Mouse (Mus musculus) B cell, adult 62 days (primary cell): ENCODE data around the gene Il17ra. TPM values are rescaled to one million over a fixed set of nuclear protein-coding genes. Genes with fewer than 3 reads are reported as not detected.

ENCODE experiments used
- total RNA-seq: library from RNA; stranded (reverse); gene quantifications from 4 replicates; pipeline ENCODE4 v1.2.4, GENCODE M21; 2023

The Il17ra gene
- 140 to 146 TPM (median 143 TPM) in 4 replicates for total RNA-seq

GRCm38 (mm10) chr6:120463086-120463871, at the start of gene Il17ra:
Il17ra (plus strand) TSS chr6:120463247.

GRCm38 (mm10) chr6:120493374-120494181, 30.5 kb downstream of the Il17ra start, which contains the start of gene Tmem121b:
Tmem121b (minus strand) TSS chr6:120493807.

GRCm38 (mm10) chr6:120531020-120531965, 68.2 kb downstream of the Il17ra start, which contains the start of gene Hdhd5:
Hdhd5 (minus strand) TSS chr6:120531319.

Other genes with a start within 250 kb of the Il17ra start
- gene D330020A13Rik, start 168.9 kb upstream of the Il17ra start, total RNA-seq: not detected in 4 replicates
- not detected in 4 replicates for gene B4galnt3, start 168.7 kb upstream of the Il17ra start, total RNA-seq
- 176 to 186 TPM (median 179 TPM) in 4 replicates for gene Kdm5a, start 99.1 kb upstream of the Il17ra start, total RNA-seq
- gene Ccdc77, start 98.9 kb upstream of the Il17ra start, total RNA-seq: 11.0 to 13.8 TPM (median 12.2 TPM) in 4 replicates
- 0.12 to 0.15 TPM in 2 of 4 replicates, not detected in the others for gene Tmem121b, start 30.6 kb downstream of the Il17ra start, total RNA-seq
- gene Hdhd5, start 68.1 kb downstream of the Il17ra start, total RNA-seq: 27.8 to 31.1 TPM (median 30.5 TPM) in 4 replicates
- 34.1 to 46.4 TPM (median 38.0 TPM) in 4 replicates for gene Cecr2, start 203.1 kb downstream of the Il17ra start, total RNA-seq